Mouse (Mus musculus) frontal cortex, postnatal 14 days (tissue): ENCODE data around the gene Noct.

Source experiments
- DNase-seq, 2 experiments: peaks; one replicate each; pipeline ENCODE4 v3.0.0; 2022; ENCODE audit warnings: low spot score in 2 of 2

Noct gene

DNA sequence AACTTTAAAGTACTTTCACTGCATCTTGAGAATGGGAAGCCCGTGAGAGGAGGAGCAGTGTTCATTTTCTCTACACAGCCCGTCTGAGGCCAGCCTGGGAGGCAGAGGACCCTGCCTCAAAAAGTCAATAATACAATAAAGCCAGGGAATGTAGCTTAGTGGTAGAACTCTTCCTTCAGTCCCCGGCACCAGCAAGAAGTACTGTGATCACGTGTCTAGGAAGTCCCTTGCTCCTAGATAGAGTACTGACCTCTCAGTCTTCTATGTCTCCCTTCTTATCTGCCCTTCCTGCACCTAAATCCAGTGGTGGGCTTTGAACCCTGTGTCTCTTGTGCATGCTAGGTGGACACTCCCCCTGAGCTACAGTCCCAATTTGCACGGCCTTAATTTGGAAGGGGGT is 6.6 kb downstream of the Noct start:
- no peak for DNase-seq

DNA sequence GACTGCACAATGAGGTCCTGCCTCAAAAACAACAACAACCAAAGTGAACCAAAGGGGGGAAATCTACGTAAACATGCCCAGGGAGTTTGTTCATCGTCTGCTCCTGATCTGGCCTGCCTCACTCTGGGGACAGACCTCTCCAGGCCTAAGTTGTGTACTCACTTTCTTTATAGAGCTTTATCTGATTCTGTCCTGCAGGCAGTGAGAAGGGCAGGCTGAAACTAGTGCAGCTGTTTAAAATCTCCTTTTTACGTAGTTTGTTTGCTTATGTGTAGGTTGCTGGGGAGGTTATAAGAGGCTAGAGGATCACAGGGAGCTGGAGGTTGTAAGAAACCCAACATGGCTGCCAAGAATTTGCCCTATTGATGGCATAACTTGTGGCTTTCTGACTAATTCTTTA is 7.3 kb downstream of the Noct start:
- no peak for DNase-seq

DNA sequence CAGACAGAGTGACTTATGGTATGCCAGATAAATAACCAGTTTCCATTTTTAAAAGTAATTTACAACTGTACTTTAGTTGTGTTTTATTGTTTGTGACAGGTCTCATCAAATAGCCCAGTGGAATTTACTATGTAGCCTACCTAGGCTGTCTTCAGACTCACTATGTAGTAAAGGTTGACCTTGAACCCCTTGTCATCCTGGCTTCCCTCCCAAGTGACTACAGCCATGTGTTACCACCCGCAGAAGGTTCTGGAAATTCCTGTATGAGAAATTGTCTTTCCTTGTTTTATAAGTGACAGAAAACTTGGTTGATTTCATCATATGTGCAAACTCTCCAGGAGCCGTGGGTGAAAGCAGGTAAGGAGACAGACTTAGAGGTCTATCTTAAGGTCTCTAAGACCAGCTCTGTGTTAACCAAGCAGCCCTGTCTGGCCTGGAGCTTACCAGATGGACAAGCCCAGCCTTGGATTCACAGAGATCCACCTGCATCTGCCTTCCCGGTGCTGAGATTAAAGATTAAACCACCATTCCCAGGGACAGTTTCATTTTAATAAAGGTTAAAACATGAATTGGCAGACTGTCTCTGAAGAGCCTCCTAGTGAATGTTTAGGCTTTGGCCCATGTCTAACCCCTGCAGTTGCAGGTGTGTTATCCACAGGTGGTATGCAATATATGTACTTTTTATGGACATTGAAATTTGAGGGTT is 8.1 kb downstream of the Noct start:
- no peak for DNase-seq

DNA sequence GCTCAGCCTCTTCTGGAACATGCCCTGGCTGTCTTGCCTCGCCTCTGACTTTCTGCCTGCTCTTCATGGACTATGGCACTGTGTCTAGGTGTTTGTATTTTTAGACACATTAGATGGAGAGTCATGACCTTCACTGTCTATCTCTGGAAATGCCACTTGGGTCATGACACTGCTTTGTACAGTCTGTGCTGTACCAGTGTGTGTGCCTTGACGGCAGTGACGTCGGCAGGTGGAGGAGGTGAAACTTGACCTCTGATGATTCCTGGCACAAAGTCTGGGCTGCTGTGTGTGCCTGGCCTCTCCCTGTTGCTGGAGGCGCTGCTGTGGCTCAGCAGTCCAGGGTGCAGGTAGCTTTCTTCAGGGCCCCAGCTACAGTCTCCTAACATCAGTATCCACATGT is 9.2 kb downstream of the Noct start:
- no peak for DNase-seq

DNA sequence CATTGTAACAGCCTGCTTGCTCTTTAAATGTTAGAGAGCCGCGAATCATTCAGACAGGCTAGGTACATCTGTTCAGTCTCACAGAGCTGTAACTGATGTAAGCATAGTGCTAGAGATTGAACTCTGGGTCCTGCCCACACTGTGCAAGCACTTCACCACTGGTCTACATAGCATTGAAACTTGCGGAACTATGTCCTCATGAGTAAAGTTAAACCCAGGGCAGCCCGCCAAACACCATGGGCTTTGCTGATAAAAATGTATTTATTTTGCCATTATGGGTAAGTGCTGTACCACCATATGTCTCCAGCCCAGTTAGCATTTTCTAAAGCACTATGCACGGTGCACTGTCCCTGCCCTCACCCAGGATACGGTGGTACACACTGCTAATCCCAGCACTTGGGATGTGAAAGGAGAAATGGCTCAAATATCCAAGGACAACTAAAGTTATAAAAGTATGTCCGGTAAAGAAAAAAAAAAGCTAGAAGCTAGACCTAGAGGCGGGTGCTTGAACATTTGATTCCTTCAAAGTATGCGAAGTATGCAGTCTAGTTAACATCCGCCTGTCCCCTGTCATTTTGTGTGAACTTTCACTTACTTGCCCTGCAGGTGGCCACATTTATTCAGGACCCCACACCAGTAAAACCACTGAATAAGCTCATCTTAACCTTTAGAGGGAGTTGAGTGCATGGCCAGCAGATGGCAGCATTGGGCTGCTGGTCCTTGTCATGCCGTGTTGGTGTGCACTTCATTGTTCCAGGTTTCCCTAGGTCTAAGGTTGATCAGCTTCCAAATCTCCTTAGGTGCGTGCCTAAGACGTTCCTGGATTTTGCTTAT is 9.9 kb downstream of the Noct start:
- DNase-seq = peak; percentile 49 to 70

DNA sequence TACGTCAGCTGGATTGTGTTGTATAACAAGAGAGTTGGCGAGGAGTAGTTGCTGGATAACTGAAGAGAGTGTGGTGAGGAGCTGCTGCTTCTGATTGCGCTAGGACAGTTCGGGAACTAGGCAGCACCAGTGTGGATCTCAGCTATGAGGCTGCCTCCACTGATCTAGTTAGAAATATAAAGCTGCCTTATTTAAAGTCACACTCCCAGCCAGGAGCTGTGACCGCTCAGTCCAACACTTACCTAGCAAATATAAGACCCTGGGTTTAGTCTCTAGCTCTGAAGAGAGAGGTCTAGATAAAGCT is 10.5 kb downstream of the Noct start:
- no peak for DNase-seq

DNA sequence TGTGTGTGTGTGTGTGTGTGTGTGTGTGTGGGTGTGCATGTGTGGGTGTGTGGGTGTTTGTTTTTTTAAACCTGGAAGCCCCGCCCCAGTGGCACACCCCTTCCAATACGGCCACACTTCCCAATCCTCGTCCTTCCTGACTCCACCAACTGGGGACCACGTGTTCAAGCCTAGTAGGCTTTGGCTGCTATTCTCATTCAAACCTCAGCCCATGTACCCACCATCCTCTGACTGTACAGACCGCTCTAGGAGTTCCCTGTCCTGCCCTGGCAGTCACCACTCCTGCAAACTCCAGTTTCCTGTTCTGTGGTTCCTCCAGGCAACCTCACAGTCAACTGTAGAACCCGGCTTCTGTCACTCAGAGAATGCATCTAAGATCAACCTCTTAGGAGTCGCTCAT is 14.3 kb downstream of the Noct start:
- DNase-seq = no peak

DNA sequence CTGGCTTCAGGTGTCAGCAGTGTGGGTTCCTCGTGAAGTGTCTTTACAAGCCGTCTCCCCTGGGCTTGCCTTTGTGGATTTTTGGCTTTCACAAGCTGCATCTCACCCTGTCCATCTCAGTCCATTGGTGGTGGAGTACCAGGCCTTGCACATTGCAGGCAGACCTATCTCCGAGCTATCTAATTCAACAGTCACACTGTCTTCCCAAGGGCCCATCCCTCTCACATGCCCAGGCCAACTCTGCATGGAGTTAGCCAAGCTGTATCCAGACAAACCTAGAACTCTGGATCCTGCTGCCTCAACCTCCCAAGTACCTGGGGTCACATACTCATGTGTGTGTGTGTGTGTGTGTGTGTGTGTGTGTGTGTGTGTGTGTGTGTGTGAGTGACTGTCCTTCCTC is 15.3 kb downstream of the Noct start:
- no peak for DNase-seq

DNA sequence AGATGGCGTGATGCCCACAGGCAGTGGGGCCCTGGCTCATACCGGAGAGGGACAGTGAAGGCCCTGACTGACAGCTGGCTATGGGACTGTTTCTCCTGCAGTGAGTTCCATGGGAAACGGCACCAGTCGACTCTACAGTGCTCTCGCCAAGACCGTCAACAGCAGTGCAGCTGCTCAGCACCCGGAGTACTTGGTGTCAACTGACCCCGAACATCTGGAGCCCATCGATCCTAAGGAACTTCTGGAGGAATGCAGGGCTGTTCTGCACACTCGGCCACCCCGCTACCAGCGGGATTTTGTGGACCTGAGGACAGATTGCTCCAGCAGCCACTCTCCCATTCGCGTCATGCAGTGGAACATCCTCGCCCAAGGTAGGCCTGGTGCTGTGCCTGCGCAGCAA is 23.5 kb downstream of the Noct start:
- peak in 1 of 2 experiments; percentile 7 for DNase-seq

DNA sequence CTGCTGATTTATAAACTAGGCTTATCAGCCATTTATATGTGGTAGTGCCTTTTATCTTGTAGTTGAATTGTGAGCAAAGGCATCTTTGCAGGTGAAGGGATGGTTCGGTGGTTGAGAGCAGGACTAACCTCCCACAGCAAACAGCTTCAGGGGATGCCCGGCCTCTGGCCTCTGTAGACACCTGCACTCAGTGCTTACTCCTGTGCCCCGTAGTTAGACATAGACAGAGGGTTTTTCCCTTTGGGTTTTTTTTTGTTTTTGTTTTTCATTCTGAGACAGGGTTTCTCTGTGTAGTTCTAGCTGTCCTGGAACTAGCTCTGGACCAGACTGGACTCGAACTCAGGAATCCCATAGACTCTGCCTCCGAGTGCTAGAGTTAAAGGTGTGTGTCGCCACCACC is 24.4 kb downstream of the Noct start:
- DNase-seq = no peak

DNA sequence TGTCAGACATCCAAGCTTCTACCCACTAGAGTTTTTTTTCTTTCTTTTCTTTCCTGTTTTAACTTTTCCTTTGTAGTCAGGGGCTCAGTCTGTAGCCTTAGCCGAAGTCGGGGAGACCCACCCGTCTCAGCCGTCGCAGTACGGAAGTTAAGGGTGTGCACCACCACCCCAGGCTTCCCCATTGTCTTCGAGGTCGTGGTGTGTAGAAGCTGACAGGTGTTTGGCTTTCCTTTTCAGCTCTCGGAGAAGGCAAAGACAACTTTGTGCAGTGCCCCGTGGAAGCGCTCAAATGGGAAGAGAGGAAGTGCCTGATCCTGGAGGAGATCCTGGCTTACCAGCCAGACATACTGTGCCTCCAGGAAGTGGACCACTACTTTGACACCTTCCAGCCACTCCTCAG is 25.2 kb downstream of the Noct start:
- no peak for DNase-seq

DNA sequence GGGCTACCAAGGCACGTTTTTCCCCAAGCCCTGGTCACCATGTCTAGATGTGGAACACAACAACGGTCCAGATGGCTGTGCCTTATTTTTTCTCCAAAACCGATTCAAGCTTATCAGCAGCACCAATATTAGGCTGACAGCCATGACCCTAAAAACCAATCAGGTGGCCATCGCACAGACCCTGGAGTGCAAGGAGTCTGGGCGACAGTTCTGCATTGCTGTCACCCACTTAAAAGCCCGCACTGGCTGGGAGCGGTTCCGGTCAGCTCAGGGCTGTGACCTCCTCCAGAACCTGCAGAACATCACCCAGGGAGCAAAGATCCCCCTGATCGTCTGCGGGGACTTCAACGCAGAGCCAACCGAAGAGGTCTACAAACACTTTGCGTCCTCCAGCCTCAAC is 25.6 kb downstream of the Noct start:
- DNase-seq = no peak

DNA sequence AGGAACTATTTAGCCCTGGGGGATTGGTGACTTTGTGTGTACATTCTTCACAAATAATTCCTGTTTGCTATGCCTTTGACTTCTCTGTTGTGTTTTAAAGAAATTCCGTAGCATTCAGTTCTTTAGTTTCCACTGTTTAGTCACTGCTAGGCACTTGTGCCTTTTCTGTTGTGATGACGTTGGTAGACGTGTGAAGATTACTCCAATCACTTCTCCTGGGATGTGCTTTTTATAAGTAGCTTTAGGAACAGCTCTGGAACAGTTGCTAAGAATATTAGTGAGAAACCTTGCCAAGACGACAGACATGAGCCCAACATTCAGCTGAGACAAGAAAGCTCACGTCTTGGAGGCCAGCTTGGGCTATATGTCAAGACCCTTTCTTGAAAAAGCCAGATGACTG is 26.8 kb downstream of the Noct start:
- DNase-seq = no peak

DNA sequence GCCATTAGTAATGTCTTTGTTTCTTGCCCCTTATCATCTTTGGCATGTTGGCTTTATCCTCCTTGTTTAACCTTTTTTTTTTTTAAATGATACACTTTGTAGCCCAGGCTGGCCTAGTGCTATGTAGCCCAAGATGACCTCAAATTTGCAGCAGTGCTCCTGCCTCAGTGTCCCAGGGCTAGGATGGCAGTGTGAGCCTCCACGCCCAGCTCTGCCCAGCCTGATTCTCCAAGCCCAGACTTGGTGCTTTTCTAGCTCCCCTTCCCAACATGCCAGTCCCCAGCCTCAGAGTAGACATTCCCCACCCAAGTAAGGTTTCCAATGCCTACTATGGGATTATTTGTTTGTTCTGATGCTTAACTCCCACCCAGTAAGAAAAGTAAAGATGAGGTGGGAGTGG is 28.0 kb downstream of the Noct start:
- no peak for DNase-seq

DNA sequence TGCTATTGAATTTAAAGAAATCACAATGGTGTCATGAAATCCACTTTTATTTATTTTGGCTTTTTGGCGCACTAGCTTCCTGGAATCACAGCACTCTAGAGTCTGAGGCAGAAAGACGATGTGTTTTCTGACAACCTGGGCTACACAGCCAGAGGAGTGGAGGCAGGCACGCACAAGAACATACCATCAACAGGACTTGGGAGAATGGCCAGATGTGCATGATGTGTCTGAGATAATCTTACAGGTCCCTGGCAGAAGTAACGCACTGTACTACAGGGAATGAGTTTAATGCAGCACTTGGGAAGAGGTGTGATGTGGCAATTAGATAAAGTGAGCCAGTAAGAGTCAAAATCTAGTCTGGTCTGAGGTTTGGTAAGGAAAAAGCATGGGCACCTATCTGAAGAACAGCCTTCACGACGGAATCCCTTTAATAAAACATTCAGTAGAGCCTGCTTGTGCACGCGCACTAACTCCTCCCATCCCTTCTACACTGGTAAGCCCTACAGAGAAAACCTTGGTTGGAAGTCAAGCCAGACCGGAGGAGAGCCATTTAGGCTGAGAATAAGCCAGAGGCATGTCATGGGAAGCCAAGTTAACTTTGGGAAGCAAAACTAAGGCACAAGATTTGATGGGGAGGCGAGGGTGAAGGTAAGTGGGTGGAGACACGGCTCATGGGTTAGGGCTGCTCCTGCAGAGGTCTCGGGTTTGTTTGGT is 28.6 kb downstream of the Noct start:
- DNase-seq = no peak

DNA sequence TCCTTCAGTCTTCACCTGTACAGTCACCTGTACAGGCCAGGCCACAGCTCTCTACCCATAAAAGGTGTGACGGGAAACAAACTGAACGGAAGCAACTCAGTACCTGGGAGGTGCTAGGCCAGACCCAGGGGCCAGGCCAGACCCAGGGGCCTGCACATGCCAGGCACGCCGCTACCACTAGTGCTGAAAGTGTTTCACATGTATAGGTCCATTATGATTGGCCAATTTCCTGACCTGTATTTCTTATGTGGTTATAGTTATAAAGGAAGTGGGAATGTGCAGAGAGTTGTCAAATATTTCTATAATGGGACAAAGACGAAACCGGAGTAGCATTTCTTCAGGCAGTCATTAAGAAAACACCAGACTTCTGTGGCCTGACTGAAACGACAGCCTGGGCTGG is 30.5 kb downstream of the Noct start:
- DNase-seq = no peak

DNA sequence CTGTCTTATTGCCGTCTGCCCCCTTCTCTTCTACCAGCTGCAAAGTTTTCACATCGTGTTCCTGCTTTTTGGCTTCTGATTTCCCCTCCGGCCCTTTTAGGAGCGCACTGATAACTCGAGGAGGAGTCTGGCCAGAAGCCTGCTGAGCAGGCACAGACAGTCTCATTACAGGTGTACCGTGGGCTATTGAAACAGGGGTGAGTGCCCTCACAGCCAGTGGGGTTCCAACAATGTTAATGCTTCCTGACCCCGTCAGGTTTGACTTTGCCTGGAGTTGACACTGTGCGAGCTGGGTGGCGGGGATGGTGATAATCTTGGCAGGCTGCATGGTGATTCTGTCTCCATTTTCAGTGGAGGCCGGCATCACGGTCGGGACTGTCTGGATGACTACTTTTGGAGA is 32.2 kb downstream of the Noct start:
- no peak for DNase-seq

DNA sequence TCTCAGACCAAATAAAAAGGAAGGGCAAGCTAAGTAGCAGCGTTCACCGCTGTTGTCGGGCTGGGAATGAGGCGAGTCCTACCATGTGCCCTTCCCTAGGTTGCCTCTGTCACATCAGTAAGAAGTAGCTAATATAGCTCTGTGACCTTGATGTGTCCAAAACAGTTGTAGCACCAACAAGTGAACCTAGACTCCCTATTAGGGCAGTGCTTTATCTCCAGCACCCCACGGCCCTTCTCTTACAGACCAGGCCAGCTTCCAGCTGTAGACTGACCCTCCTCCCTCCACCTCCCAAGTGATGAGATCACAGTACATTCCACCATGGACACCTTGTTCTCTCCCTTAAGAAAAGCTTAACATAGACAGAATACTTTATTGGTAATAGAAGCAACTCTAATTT is 33.8 kb downstream of the Noct start:
- no peak for DNase-seq

DNA sequence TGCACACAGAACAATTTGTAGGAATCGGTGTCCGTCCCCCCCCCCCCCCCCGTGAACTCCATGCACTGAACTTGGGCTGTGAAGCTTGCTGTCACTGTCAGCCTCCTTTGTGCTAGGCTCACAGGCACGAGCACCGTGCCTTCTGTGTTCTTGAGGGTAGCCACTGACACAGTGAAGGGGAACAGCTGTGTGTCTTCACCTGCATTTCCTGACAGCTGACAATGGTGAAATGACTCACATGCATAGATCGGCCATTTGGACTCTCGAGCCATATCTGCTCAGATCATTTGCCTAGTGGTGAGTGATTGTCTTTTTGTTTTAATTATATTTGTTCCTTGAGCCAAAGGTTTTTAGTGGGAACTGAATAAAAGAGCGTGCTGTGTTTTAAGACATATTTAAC is 38.7 kb downstream of the Noct start:
- no peak for DNase-seq

DNA sequence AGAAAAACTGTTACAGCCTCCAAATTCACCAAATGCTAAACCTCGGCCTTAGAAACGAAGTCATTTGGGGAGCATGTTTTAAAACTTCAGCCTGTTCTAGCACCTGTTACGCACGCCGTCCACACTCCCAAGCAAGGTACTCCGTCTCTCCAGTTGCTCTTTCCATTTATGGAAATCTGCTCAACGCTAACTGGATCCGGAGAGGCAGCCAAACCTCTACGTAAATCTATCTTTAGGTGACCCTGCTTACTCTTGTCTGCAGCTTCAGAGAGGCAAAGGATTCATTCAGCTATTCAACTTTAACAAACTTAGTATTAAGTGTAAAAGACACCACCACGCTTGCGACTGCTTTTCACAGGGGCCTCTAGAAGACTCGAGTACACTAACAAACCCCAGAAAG is 44.2 kb downstream of the Noct start:
- DNase-seq = no peak

DNA sequence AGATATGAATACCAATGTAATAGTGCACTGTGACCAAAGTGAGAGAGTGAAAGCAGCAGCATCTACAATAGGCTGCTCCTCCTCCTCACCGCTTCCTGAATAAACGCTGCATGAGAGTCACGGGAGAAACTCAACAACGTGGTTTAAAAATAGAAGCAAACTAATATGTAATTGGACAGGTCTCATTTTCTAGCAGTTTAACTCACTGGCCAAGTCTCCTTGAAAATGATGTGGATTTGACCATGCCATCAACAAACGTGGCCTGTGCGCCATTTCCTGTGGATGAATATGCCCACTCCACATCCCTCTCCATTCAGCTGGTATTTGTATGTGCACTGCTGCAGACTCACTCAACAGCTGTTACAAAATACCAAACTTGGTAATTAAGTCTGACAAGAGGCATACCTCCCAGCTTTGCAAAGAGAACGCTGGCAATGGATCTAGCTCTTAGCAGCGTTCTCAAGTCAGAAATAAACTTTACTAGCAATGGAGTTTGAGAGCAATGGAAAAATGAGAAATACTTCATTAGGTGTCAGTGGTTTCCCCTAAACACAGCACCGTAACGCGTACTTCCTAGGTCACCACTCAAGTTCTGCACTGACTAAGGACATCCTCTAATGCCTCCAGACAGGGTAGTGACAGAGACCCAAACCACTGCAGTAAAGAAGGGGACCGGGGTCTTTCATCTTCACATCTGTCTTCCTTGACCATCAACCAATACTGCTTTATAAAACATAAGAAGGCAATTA is 46.0 kb downstream of the Noct start:
- no peak for DNase-seq

DNA sequence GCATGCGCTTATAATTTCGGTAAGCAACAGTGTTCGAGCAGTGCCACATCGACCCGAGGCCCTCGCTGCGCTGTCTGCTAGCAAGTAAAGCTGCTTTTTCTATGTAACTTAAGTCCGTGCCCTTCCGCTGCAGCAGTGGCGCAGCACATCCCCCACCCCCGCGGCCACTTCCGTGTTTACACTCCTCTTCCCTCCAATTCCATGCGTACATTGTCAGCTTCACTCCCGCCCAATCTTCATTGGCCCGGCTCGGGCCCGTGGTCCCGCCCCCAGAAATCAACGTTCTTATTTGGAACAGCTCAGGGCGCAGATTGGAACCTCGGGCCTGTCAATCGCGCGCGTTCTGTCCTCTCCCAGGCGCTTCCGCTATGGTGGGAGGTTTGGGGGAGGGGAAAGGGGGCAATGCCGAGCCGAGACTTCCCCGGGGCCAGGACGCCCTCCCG is 51.7 kb downstream of the Noct start:
- DNase-seq = peak; percentile 97
